Mouse (Mus musculus) cerebral cortex, adult 2 months (tissue): ENCODE data around the gene Olfr47.

Experiments
- WGBS: fragments of 180-500 bp; shearing (Covaris S2); methylation state at CpG from one replicate; pipeline ENCODE4 v1.1.7; 2018; 5-methylcytosine and 5-hydroxymethylcytosine counted together

Gene Olfr47

GRCm38 (mm10) chr6:43231255-43231654, at the start of gene Olfr47:
Olfr47 (plus strand) TSS chr6:43231529.
- WGBS = 80% methylated on average over 1 of the region's 1 CpGs

GRCm38 (mm10) chr6:43190986-43191385, 40.3 kb upstream of the Olfr47 start:
- WGBS = 80% methylated on average over 3 of the region's 3 CpGs

DNA sequence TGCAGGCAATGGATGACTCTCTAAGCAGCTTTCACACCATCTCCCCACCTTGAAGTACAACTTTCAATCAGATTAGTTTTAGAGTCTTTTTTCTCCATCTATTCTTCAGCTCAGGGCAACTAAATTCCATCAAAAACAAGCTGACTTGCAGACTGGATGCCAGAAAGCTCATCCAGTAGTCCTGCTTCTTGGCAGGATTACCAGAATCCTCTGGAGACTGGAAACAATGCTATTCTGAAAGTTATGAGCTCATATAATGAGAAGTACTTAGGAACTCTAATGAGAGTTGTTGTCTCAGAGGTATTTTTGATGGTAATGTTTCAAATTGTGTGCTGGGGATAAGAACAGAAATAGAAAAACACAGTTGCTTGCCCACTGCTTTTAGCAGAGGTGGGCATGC, 34.5 kb upstream of the Olfr47 start, which contains the start of gene Olfr435:
Gene Olfr435 (plus strand): TSS at position 366 of the 400 bp plus-strand sequence.

GRCm38 (mm10) chr6:43198094-43198493, 33.2 kb upstream of the Olfr47 start:
- 72% methylated on average over 3 of the region's 3 CpGs for WGBS

- 46% methylated on average over 2 of the region's 2 CpGs for WGBS
Observed at GRCm38 (mm10) chr6:43205355-43205754, 26.0 kb upstream of the Olfr47 start.

DNA sequence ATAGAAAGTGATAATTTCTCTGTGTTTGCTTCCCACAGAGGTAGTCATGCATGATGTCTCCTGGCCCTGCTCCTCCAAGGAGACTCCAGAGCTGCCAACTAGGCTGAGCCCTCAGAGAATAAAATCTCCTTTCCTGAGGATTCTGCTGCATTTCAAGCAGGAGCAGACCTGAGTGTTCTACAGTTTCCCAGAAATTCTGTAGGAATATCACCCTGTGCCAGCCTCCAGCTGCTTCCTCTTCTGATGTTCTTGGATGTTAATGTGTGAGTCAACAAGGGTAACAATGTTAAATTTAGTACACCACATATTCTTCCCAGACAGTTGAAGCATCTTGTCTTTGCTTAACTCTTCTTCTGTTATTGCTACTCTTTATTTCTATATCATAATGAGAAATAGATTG, 18.5 kb upstream of the Olfr47 start, which contains the start of gene Olfr434:
Gene Olfr434 (plus strand): TSS at position 149 of the 400 bp plus-strand sequence.

DNA sequence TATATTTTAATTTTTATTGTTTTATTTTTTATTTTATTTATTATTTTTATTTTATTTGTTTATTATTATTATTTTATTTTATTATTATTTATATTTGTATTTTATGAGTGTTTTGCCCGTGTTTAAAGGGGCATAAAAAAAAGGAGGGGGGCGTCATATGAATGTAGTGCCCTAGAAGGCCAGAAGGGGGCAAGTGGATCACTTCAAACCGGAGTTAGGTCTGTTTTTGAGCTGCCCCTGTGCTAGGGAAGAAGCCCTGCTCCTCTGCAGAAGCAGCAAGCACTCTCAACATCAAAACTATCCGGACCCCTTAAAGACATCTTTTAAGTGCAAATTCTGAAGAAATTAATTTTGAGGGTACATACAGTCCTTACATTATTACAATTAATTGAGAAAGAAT, 10.7 kb downstream of the Olfr47 start:
- 24% methylated on average over 4 of the region's 4 CpGs for WGBS

DNA sequence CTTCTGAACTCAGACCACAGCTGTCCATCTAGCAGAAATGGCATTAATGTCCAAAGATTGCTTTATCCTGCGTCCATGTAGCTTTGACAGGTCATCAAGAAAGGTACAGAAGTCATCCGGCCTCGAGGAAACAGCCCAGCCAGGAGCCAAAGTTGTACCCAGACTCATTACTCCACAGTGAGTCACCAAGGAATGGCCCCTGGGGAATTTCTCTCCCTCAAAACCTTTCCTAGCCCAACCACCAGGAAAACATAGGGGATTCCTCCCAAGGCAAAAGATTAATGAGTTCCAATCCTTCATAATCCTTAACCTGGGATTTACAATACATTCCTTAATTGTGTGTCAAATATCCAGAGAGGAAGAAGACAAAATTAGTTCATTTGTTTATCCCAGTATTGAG, 16.1 kb downstream of the Olfr47 start:
- WGBS = 79% methylated on average over 3 of the region's 3 CpGs

DNA sequence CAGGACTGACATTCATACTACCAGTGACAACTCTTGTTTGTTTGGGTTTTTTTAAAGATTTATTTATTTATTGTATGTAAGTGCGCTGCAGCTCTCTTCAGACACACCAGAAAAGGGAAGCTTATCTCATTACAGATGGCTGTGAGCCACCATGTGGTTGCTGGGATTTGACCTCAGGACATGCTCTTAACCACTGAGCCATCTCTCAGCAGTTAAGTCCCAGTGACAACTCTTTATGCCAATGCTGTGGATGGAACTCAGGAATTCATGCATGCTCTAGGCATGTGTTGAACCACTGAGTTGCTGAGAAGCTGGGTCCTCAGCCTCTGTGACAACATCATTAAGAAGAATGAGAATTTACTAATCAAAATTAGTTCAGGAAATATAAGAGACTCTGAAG, 21.7 kb downstream of the Olfr47 start:
- WGBS = 93% methylated on average over 1 of the region's 1 CpGs

DNA sequence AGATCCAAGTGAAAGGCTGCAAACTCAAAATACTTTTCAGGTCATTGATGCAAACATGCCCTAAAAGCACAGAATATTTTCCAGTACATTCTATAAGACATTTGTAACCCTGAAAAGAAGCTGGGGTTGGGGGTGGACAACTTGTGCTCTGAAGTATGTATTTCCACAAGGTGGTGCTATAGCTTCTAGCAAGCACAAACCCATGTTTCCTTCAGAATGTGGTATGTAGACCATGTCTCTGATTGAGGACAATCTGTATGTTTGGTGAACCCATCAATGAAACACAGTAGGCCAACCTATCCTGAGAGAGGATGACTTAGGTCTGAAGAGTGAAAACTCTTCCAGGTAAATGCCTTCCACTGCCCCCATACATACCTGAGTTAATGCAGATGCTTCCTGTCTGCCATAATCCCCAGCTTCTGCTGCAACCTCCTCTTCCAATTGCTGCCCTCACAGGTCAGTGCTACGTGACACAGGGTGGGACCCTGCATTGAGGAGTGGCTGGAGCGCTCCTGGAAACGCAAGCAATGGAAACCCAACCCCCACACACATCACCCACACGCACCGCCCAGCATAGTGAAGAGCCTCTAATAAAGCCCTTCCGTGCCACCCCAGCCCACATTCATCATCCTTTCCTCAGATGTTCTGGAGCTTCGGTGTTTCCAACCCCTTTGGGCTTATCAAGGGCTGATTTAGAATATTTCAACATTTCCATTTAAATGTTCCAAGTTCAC, 23.0 kb downstream of the Olfr47 start:
- 80% methylated on average over 7 of the region's 7 CpGs for WGBS

- WGBS = 43% methylated on average over 2 of the region's 2 CpGs
Observed at GRCm38 (mm10) chr6:43260756-43261155, 29.4 kb downstream of the Olfr47 start.

- 3% methylated on average over 48 of the region's 48 CpGs for WGBS
Observed at GRCm38 (mm10) chr6:43265363-43266041, 34.2 kb downstream of the Olfr47 start, which contains the start of gene Arhgef5. Arhgef5 (plus strand) TSS chr6:43265582.

- 43% methylated on average over 8 of the region's 8 CpGs for WGBS
Observed at GRCm38 (mm10) chr6:43266356-43266755, 35.0 kb downstream of the Olfr47 start.

DNA sequence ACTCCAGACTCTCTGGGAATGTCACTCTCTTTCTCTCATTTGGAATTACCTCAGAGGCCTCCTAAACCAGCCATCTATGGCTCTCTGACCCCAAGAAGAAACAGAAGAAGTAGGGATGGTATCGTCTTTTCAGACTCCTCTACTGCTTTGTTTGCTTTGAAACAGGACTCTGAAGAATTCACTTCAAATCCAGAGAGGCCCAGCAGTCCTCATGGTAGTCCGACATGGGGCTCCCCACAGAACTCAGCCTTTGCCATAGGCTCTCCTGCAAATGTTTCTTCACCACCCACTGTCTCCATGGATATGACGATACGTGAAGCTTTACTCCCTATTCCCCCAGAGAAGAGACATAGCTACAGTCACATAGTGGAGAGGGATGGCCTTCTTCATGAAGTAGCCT, 42.8 kb downstream of the Olfr47 start:
- WGBS = 91% methylated on average over 4 of the region's 4 CpGs

GRCm38 (mm10) chr6:43280481-43280880, 49.2 kb downstream of the Olfr47 start:
- WGBS = 97% methylated on average over 5 of the region's 5 CpGs
